Mouse (Mus musculus) skeletal muscle tissue, adult 2 months (tissue): ENCODE measurements around the gene Gm20661.
"Not testable (repeated sequence)": the region's sequence is repeated elsewhere in the genome, so short reads cannot be mapped to it uniquely, and the experiment has no call there.

Experiments used
- DNase-seq: peaks from one replicate; pipeline ENCODE4 v3.0.0-alpha.2; 2012; ENCODE audit warnings: low read depth, low spot score

The Gm20661 gene

GRCm38 (mm10) chr9:108001922-108002770 lies 19.3 kb downstream of the Gm20661 start, which contains the start of gene Ip6k1:
Gene Ip6k1, plus strand, starts transcription at chr9:108002501.
- DNase-seq = peak; percentile 100

- no peak for DNase-seq
Measured at GRCm38 (mm10) chr9:108002778-108003530, 20.1 kb downstream of the Gm20661 start.

- DNase-seq = no peak
Measured at GRCm38 (mm10) chr9:108003531-108003890, 20.7 kb downstream of the Gm20661 start.

- DNase-seq = no peak
Measured at GRCm38 (mm10) chr9:108008041-108008440, 25.2 kb downstream of the Gm20661 start.

- DNase-seq = no peak
Measured at GRCm38 (mm10) chr9:108010385-108010784, 27.5 kb downstream of the Gm20661 start.

GRCm38 (mm10) chr9:108013577-108013976 lies 30.7 kb downstream of the Gm20661 start:
- DNase-seq = not testable (repeated sequence)

GRCm38 (mm10) chr9:108017127-108017526 lies 34.3 kb downstream of the Gm20661 start:
- no peak for DNase-seq

- DNase-seq = no peak
Measured at GRCm38 (mm10) chr9:108020741-108021140, 37.9 kb downstream of the Gm20661 start.

- no peak for DNase-seq
Measured at GRCm38 (mm10) chr9:108023216-108023615, 40.4 kb downstream of the Gm20661 start.

- DNase-seq = no peak
Measured at GRCm38 (mm10) chr9:108026584-108026983, 43.7 kb downstream of the Gm20661 start.

- DNase-seq = no peak
Measured at GRCm38 (mm10) chr9:108027867-108028266, 45.0 kb downstream of the Gm20661 start.

- no peak for DNase-seq
Measured at GRCm38 (mm10) chr9:108032126-108032525, 49.3 kb downstream of the Gm20661 start.

GRCm38 (mm10) chr9:108035331-108036156 lies 52.7 kb downstream of the Gm20661 start:
- no peak for DNase-seq
